Mouse (Mus musculus) heart, embryonic 13.5 days (tissue): Measurements from ENCODE around the gene Foxp1. TPM values are rescaled to one million over a fixed set of nuclear protein-coding genes. Genes with fewer than 3 reads are reported as not detected.
A peak's percentile ranks its signal among the peaks of the same experiment; 100 is the strongest.

Experiments used
- ATAC-seq: fragments of 200-750 bp; cut with Nextera tagmentation; 2 replicates; pipeline ENCODE4 v1.8.0; 2017; ENCODE audit warnings: moderate TSS enrichment; ENCODE audit not compliant: insufficient number of reproducible peaks, low FRiP score, low TSS enrichment; ENCODE audit errors: extremely low read depth
- H3K27ac ChIP-seq: fragments of 300-500 bp; sonication (generic); replicated peaks from 2 replicates; pipeline ENCODE4 v1.5.1; 2015; ENCODE audit warnings: moderate library complexity, mild to moderate bottlenecking, inconsistent platforms
- H3K27me3 ChIP-seq: fragments of 300-500 bp; sonication (generic); replicated peaks from 2 replicates; pipeline ENCODE4 v1.6.1; 2015; ENCODE audit warnings: mild to moderate bottlenecking, inconsistent platforms
- H3K36me3 ChIP-seq: fragments of 300-500 bp; sonication (generic); 2 replicates; pipeline ENCODE4 v1.6.1; 2015; ENCODE audit warnings: mild to moderate bottlenecking, inconsistent platforms
- H3K4me1 ChIP-seq: fragments of 300-500 bp; sonication (generic); 2 replicates; pipeline ENCODE4 v1.6.1; 2015; ENCODE audit warnings: inconsistent platforms
- H3K4me2 ChIP-seq: fragments of 300-500 bp; sonication (generic); 2 replicates; pipeline ENCODE4 v1.6.1; 2015; ENCODE audit warnings: inconsistent platforms, mild to moderate bottlenecking, moderate library complexity
- H3K4me3 ChIP-seq: fragments of 300-500 bp; sonication (generic); 2 replicates; pipeline ENCODE4 v1.5.1; 2015; ENCODE audit warnings: moderate library complexity, mild to moderate bottlenecking, inconsistent platforms
- H3K9ac ChIP-seq: fragments of 300-500 bp; sonication (generic); 2 replicates; pipeline ENCODE4 v1.6.1; 2015; ENCODE audit warnings: inconsistent platforms, mild to moderate bottlenecking, moderate library complexity
- H3K9me3 ChIP-seq: fragments of 300-500 bp; sonication (generic); 2 replicates; pipeline ENCODE4 v1.6.1; 2016; ENCODE audit warnings: inconsistent platforms
- WGBS: fragments of 180-500 bp; shearing (Covaris S2); methylation state at CpG from one replicate; pipeline ENCODE4 v1.1.7; 2015; ENCODE audit warnings: mixed read lengths; 5-methylcytosine and 5-hydroxymethylcytosine counted together
- polyA plus RNA-seq: library from polyadenylated mRNA; unstranded; fragments of >200 nt; fragmentation: Nextera tagmentation; extraction: Ambion mirVana; gene quantifications from 2 replicates; pipeline ENCODE4 v1.2.1, GENCODE M21; 2015

Foxp1 gene
- polyA plus RNA-seq, 1 experiment from 2014 or later = 71.7 TPM

DNA sequence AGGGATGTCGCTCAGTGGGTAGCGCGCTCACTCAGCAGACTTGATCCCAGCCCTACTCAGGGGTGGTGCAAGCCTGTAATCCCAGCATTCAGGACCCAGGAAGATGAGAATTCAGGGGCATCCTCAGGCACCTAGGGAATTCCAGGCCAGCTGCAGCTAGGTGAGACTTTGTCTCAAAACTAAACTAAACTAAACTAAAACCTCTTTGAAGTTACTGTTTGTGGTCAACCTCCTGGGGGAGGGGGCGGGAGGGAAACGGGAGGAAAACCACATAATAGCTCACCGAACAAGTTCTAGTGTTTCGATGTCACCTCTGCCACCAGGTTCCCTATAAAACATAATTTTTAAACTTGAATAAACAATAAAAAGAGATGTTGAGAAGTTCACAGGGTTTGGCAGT is 24.4 kb downstream of the Foxp1 start:
- no peaks in the 10 kb centered on the region for H3K27me3 ChIP-seq
- no peak overlapping the region for H3K9ac ChIP-seq
- no peak overlapping the region for H3K4me2 ChIP-seq
- 80% methylated on average over 7 of the region's 7 CpGs for WGBS
- H3K36me3 ChIP-seq = no peaks in the 10 kb centered on the region
- no peak overlapping the region for H3K27ac ChIP-seq
- H3K4me1 ChIP-seq = peaks cover 26% of the 10 kb centered on the region
- no peaks in the 10 kb centered on the region for H3K9me3 ChIP-seq
- ATAC-seq = no peak
- H3K4me3 ChIP-seq = no peak overlapping the region

DNA sequence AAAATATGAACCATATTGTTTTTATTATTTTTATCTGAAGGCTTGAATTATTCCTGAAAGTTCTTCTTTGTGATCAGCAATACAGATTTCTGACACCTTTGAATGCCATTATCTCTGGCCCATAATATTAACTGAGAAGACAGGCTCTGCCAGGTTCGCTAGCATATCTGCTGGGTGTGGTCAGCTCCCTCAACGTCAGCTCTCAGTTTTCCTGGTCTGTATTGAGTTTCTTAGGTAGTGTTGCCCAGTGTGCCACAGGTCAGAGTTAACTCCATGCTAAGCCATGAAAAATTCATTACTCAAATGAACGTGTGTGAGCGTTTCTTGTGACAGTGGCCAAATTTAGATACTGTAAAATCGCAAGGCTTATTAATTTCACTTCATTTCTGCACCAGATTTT is 26.4 kb downstream of the Foxp1 start:
- peaks cover 36% of the 10 kb centered on the region for H3K4me1 ChIP-seq

DNA sequence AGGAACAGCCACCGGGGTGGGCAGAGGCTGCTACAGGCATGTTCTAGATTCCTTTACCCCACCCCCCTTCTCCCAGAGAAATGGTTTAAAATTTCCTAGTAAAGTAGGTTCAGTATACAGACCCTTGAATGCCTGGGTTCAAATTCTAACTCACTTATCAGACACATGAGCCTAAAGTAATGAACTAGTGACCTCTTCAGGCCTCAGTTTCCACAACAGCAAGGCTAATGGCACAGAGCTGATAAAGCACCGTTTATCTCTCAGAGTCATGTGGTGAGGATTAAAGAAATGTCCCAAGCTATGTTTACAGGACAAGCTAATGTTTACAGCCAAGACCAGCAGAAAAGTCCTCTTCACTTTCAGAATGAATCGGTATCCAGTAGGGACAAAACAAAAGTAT is 29.6 kb downstream of the Foxp1 start:
- H3K4me2 ChIP-seq = no peak overlapping the region
- H3K9ac ChIP-seq = no peak overlapping the region
- H3K4me3 ChIP-seq = no peak overlapping the region
- H3K9me3 ChIP-seq = no peaks in the 10 kb centered on the region
- no peak for ATAC-seq
- H3K36me3 ChIP-seq = no peaks in the 10 kb centered on the region; the same call in 1 of the 2 replicates
- WGBS = 11% methylated on average over 3 of the region's 3 CpGs
- no peak overlapping the region for H3K27ac ChIP-seq
- peaks cover 54% of the 10 kb centered on the region for H3K4me1 ChIP-seq
- H3K27me3 ChIP-seq = no peaks in the 10 kb centered on the region

More for the DNA sequence above, 26.4 kb downstream of the Foxp1 start:
- H3K36me3 ChIP-seq = no peaks in the 10 kb centered on the region
- no peak for ATAC-seq
- H3K27me3 ChIP-seq = no peaks in the 10 kb centered on the region
- no peak overlapping the region for H3K27ac ChIP-seq
- WGBS = 60% methylated on average over 5 of the region's 5 CpGs
- H3K4me2 ChIP-seq = no peak overlapping the region
- H3K9me3 ChIP-seq = no peaks in the 10 kb centered on the region
- no peak overlapping the region for H3K4me3 ChIP-seq
- H3K9ac ChIP-seq = no peak overlapping the region

DNA sequence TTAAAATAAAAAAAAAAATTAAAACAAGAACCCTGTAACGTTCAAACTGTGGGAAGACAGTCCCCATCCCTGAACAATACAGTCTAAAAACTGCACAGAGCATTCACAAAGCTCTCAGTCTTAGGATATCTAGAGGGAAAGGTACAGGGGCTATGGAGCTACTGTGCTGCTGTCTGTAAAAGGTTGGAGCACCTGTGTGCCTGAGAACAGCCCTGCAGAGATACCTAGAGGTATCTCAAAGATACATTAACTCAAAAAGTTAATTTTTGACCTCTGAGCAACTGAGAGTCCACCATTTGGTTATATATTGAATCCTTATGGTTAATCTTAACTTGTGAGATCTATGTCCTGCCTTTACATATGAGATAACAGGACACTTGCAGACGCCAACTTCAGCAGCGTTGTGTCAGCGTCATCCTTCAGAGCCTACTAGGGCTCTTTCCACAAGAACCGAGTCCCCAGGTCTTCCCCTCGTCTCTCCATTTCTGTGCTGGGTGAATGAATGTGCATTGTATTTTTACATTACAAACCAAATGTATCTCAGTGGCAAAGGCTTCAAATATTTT is 30.5 kb downstream of the Foxp1 start:
- Histone ChIP-seq H3K4me1 (peaks cover 58% of the 10 kb centered on the region), H3K36me3 (no peaks in the 10 kb centered on the region; the same call in 1 of the 2 replicates), H3K27ac (no peak overlapping the region), H3K9me3 (no peaks in the 10 kb centered on the region), H3K4me3 (no peak overlapping the region), H3K4me2 (no peak overlapping the region), H3K27me3 (no peaks in the 10 kb centered on the region), H3K9ac (no peak overlapping the region)
- 65% methylated on average over 6 of the region's 6 CpGs for WGBS
- no peak for ATAC-seq

DNA sequence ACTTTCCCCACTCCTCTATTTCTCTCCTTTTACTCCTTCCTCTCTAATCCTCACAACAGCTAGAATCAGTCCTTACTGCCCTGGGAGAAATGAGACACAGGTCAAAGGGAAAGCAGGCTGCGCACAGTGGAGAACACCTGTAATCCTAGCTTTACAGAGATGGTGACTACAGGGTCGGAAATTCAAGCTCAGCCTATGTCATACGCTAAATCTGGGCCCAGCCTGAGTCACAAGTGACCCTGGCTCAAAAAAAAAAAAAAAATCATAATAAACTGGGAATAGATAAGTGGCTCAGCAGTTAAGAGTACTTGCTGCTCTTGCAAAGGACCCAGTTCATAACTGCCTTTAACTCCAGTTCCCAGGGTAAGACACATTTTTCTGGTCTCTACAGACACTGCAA is 31.4 kb downstream of the Foxp1 start:
- H3K36me3 ChIP-seq = no peaks in the 10 kb centered on the region; the same call in 1 of the 2 replicates
- 58% methylated on average over 3 of the region's 3 CpGs for WGBS

DNA sequence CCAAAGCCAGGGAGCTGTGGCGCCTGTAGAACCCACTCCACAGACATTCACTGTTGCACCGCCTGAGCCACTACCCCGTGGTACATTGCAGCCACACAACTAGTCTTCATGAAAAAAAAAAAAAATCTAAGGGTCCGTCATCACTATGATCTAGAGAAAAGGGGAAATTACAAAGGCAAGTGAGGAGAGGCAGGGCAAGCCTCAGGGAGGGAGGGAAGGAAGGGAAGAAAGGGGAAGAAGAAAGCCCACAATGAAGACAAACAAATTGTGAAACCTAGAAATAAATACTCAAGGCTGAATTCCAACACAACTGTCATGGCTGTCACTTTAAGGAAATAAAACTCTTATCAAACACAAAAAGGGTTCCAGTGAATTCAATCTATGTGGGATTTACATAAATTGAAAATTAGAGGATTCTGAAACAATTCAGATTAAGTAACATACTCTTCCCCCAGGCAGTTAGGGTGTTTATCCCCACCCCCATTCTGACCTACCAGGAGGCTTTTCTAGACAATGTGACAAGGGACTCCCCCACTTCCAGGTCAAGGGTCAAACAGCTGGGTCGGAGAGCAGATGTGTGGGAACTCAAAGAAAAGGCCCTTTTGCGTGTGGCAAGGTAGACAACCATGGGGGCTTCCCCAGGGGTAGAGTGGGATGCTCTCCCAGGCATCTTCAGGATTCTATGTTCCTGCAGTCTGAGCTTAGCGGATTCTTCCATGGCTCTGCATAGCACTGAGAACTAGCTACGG is 32.4 kb downstream of the Foxp1 start:
- Histone ChIP-seq H3K4me1 (peaks cover 55% of the 10 kb centered on the region), H3K27ac (no peak overlapping the region), H3K9ac (no peak overlapping the region), H3K4me2 (no peak overlapping the region), H3K36me3 (no peaks in the 10 kb centered on the region; the same call in 1 of the 2 replicates), H3K9me3 (no peaks in the 10 kb centered on the region), H3K27me3 (no peaks in the 10 kb centered on the region), H3K4me3 (no peak overlapping the region)
- no peak for ATAC-seq
- WGBS = 79% methylated on average over 8 of the region's 8 CpGs

More for the DNA sequence above, 31.4 kb downstream of the Foxp1 start:
- H3K9me3 ChIP-seq = no peaks in the 10 kb centered on the region
- H3K4me2 ChIP-seq = no peak overlapping the region
- H3K27me3 ChIP-seq = no peaks in the 10 kb centered on the region
- H3K4me1 ChIP-seq = peaks cover 50% of the 10 kb centered on the region
- H3K27ac ChIP-seq = no peak overlapping the region
- no peak for ATAC-seq
- H3K4me3 ChIP-seq = no peak overlapping the region
- H3K9ac ChIP-seq = 0 out of 2 replicates have a peak overlapping the region, but pooled peaks have one; percentile 20

DNA sequence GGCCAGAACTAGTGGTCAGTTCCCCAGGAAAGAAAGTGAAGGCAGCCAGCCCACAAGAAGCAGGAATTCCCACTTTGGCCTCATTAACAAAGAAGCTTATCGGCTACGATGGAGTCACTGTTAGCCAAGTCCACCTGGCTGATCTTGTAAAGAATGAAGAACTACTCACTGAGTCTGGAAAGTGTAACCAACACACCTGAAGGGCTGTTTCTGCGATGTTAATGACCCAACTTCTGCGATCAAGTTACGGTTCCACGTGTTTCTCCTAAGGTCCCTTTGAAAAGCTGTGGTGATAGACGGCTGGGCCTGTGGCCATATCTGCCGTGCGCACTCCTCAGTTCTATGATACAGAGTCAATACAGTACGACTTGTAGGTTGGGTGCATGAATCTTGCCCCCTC is 33.1 kb downstream of the Foxp1 start:
- H3K36me3 ChIP-seq = no peaks in the 10 kb centered on the region; the same call in 1 of the 2 replicates
- H3K9ac ChIP-seq = no peak overlapping the region
- H3K9me3 ChIP-seq = no peaks in the 10 kb centered on the region
- no peak overlapping the region for H3K4me3 ChIP-seq
- no peak overlapping the region for H3K4me2 ChIP-seq
- no peak overlapping the region for H3K27ac ChIP-seq
- H3K4me1 ChIP-seq = peaks cover 62% of the 10 kb centered on the region
- H3K27me3 ChIP-seq = no peaks in the 10 kb centered on the region
- ATAC-seq = no peak
- WGBS = 77% methylated on average over 10 of the region's 10 CpGs

DNA sequence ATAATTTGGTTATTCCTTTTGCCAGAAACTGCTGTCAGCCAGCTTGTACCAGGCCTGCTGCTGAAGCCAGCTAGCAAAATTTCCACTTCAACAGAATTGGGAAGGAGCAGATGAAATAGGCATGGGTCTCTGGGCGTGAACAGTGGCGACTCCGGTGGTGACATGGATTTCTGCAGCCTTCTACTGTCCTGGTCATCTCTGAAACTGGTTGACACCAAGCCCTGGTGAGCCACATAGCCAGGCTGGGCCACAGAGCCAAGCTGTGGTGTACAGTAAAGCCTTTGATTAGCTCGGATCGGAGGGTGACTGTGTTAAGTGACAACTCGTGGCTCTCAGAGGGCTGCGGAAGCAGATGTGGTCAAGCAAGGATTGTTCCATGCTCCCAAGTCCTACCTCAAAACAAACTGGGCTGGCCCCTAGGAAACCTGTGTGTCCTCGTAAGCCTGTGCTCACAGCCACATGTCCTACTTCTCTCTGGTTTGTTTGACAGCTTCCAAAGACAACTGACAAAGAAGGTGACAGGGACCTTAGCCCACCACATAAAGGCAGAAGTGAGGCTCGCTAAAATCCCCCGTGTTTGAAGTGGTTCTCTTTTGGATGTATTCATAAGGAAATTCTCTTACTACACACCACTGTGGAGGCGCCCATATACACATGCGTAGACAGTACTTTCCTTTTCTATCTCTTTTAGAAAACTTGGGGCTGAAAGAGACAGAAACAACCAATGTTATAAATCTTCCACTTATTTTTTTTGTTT is 36.5 kb downstream of the Foxp1 start:
- no peak overlapping the region for H3K4me3 ChIP-seq
- ATAC-seq = no peak
- H3K4me1 ChIP-seq = peaks cover 65% of the 10 kb centered on the region
- H3K9me3 ChIP-seq = no peaks in the 10 kb centered on the region
- WGBS = 64% methylated on average over 12 of the region's 12 CpGs
- H3K27ac ChIP-seq = peak overlapping the region; percentile 99
- no peaks in the 10 kb centered on the region for H3K27me3 ChIP-seq
- peak overlapping the region; percentile 78 for H3K9ac ChIP-seq
- peaks cover 4% of the 10 kb centered on the region; the same call in 1 of the 2 replicates for H3K36me3 ChIP-seq
- peak overlapping the region; percentile 67 for H3K4me2 ChIP-seq

DNA sequence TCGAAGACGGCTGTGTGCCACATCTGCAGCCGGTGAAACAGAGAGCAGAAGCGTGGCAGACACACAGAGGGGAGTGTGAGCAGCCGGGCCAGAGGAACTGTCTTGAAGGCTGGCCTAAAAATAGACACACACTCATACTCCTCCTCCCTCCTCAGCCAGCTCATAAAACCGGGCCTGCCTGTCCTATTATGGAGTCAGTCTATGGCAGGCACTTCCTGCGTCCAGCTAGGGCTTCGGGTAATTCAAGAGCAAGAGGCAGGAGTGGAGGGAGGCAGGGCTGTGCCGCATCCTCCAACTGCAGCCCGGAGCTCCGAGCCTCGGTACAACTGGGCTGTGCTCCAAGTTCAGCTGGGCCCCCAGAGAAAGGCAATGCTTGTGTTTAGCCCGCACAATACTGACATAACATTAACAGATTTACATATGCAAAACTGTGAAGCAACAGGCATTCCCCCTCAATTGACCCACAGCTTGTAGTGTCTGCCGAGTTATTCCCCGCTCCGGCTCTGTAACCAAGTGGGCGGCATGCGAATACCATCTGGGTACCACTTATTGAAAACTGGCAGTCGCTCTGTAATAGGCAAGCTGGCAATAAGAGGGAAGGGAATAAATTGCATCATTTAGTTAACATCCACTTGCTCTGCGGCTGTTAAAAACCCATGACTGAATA is 37.2 kb downstream of the Foxp1 start:
- H3K9me3 ChIP-seq = no peaks in the 10 kb centered on the region
- ATAC-seq = peak; percentile 79; the same call in 1 of the 2 replicates
- 27% methylated on average over 20 of the region's 20 CpGs for whole genome bisulfite sequencing
- peaks cover 58% of the 10 kb centered on the region for H3K4me1 ChIP-seq
- peak overlapping the region; percentile 99 for H3K27ac ChIP-seq
- H3K27me3 ChIP-seq = no peaks in the 10 kb centered on the region
- H3K4me3 ChIP-seq = peak overlapping the region; percentile 38
- H3K36me3 ChIP-seq = peaks cover 6% of the 10 kb centered on the region; the same call in 1 of the 2 replicates
- peak overlapping the region; percentile 67 for H3K4me2 ChIP-seq
- peak overlapping the region; percentile 78 for H3K9ac ChIP-seq

DNA sequence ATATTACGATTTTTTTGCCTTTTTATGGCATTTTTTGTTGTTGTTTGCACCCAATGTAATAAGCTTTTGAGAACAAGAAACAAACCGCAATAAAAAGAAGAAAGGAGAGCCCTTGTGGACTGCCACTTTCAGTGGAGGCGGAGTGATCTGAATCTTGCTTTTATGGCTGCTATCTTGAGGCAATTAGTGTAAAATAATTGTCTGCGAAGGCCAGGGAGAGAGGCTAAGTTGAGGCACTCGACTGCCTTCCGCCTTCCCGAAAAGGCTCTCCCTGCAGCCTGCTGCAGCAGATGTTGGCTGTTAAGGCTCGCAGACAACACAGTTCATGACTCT is 37.7 kb downstream of the Foxp1 start:
- WGBS = 23% methylated on average over 8 of the region's 8 CpGs
- H3K4me3 ChIP-seq = peak overlapping the region; percentile 38
- peak overlapping the region; percentile 99 for H3K27ac ChIP-seq
- peaks cover 8% of the 10 kb centered on the region; the same call in 1 of the 2 replicates for H3K36me3 ChIP-seq
- peaks cover 53% of the 10 kb centered on the region for H3K4me1 ChIP-seq
- H3K9me3 ChIP-seq = no peaks in the 10 kb centered on the region
- H3K9ac ChIP-seq = peak overlapping the region; percentile 78
- H3K27me3 ChIP-seq = no peaks in the 10 kb centered on the region
- H3K4me2 ChIP-seq = peak overlapping the region; percentile 67
- ATAC-seq = no peak

DNA sequence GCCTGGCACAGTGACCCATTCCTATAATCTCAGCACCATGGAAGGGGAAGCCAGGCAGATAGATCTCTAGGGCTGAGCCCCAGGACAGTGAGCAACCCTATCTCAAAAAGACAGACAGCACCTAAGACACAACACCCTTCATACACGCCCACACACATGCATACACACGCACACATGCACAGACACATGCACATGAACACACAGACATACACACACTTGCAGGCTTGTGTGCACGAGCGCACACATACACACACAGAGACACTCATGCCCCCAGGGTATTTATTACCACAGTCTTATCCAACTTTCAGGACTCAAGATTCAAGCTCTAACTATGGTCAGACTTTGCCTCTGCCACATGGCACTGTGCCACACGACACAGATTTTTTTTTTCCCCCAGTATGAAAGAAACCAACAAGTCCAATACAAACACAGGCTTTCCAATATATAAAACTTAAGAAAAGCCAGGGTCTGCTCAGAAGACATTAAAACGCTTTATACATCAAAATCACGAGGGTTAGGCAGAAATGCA is 38.3 kb downstream of the Foxp1 start:
- Histone ChIP-seq H3K27me3 (no peaks in the 10 kb centered on the region), H3K4me2 (peak overlapping the region; percentile 67), H3K9ac (peak overlapping the region; percentile 78), H3K9me3 (no peaks in the 10 kb centered on the region), H3K27ac (peak overlapping the region; percentile 99), H3K4me1 (peaks cover 47% of the 10 kb centered on the region), H3K4me3 (no peak overlapping the region), H3K36me3 (peaks cover 8% of the 10 kb centered on the region; the same call in 1 of the 2 replicates)
- ATAC-seq = no peak
- WGBS = 75% methylated on average over 7 of the region's 7 CpGs
